Mouse (Mus musculus): ENCODE measurements around the gene Calcoco2. TPM values are rescaled to one million over a fixed set of nuclear protein-coding genes. Genes with fewer than 3 reads are reported as not detected.

Gene Calcoco2
- polyA plus RNA-seq (2012; rRNA removed): 0.08 TPM in 1 of 2 replicates, not detected in the other

- H3K27me3 ChIP-seq (ENCODE audit: control insufficient read depth, insufficient read depth, low read length): no peaks in the 10 kb centered on the region
- no peak within 1 kb of the TSS for H3K4me3 ChIP-seq (replicated peaks; ENCODE audit: insufficient read depth, low read depth, low read length)
- DNase-seq: no peak
- no peak within 1 kb of the TSS for H3K27ac ChIP-seq (ENCODE audit: insufficient read depth, low read length)
- no peaks in the 10 kb centered on the region for H3K4me1 ChIP-seq (ENCODE audit: control insufficient read depth, insufficient read depth, low read length)
- WGBS: 45% methylated on average over 14 of the region's 14 CpGs
- TF ChIP-seq CTCF (IDR thresholded peaks at IDR 0.05; ENCODE audit: borderline replicate concordance, insufficient read depth, low read depth, low read length) (no peak), POLR2A (IDR thresholded peaks at IDR 0.05; ENCODE audit: borderline replicate concordance, insufficient read depth, low read length) (no peak)
Measured at GRCm38 (mm10) chr11:96111751-96112150, at the start of gene Calcoco2. TSS of gene Calcoco2 (minus strand) at chr11:96111964.

- no peak for DNase-seq
- Histone ChIP-seq H3K27me3 (ENCODE audit: control insufficient read depth, insufficient read depth, low read length) (peaks cover 2% of the 10 kb centered on the region; the same call in 1 of the 2 replicates), H3K27ac (ENCODE audit: insufficient read depth, low read length) (no peak overlapping the region), H3K4me3 (replicated peaks; ENCODE audit: insufficient read depth, low read depth, low read length) (no peak overlapping the region), H3K4me1 (ENCODE audit: control insufficient read depth, insufficient read depth, low read length) (no peaks in the 10 kb centered on the region)
- no peak for TF ChIP-seq POLR2A (IDR thresholded peaks at IDR 0.05; ENCODE audit: borderline replicate concordance, insufficient read depth, low read length)
- TF ChIP-seq CTCF (IDR thresholded peaks at IDR 0.05; ENCODE audit: borderline replicate concordance, insufficient read depth, low read depth, low read length): no peak
- WGBS: 73% methylated on average over 6 of the region's 6 CpGs
Measured at GRCm38 (mm10) chr11:96147471-96147870, 35.7 kb upstream of the Calcoco2 start.

DNA sequence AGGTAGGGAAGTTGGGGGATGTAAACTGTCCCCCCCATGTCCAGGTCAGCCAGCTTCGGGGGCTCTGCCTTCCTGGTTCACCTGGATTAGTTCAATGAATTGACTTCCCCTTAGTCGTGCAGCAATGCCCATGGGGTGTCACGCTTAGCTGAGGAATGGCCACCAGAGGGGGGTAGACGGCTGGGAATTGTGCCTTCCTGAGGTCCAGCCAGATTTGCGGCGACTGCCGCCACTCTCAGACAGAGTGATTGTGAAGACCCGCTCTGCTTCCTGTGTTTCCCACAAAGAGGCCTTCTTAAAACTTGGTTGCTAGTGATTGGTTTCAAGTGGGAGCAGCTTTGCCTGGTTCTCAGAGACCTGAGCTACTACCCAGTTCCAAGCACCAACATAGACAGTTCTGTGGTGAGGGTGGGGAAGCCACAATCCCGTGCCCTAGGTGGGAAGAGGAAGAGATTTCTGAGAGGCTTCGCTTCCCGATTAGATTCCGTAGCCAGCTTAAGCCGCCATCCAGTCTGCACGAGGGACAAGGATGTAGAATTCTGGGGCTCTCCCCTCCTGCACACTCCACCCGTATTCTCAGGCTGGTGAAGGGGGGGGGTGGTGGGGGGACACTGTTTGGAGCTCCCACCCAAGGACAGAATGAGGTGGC lies 34.0 kb upstream of the Calcoco2 start:
- peak; percentile 57; the same call in 1 of the 2 replicates for TF ChIP-seq CTCF (IDR thresholded peaks at IDR 0.05; ENCODE audit: borderline replicate concordance, insufficient read depth, low read depth, low read length)
- TF ChIP-seq POLR2A (IDR thresholded peaks at IDR 0.05; ENCODE audit: borderline replicate concordance, insufficient read depth, low read length): no peak
- WGBS: 4% methylated on average over 15 of the region's 15 CpGs
- Histone ChIP-seq H3K4me1 (ENCODE audit: control insufficient read depth, insufficient read depth, low read length) (no peaks in the 10 kb centered on the region), H3K4me3 (replicated peaks; ENCODE audit: insufficient read depth, low read depth, low read length) (no peak overlapping the region), H3K27me3 (ENCODE audit: control insufficient read depth, insufficient read depth, low read length) (peaks cover 2% of the 10 kb centered on the region; the same call in 1 of the 2 replicates), H3K27ac (ENCODE audit: insufficient read depth, low read length) (no peak overlapping the region)
- peak; percentile 15 to 31 for DNase-seq

DNA sequence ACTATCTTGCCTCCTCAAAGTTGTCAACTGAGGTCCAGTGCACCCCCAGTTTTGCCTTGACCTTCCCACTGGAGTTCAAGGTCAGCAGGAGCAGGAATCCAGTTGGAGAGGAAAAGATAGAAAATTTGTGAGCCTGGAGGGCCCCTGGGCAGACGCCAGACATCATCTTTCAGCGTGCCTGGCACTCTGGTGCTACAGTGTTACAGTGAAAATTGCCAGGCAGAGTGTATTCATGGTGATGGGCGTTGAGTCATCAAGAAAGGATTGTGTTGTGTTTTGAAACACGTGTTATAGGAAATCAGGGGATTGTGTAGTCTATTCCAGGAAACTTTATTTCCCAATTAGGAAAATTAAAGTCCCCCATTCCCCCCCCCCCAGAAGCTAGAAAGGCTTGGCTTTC lies 32.0 kb upstream of the Calcoco2 start:
- TF ChIP-seq POLR2A (IDR thresholded peaks at IDR 0.05; ENCODE audit: borderline replicate concordance, insufficient read depth, low read length): no peak
- TF ChIP-seq CTCF (IDR thresholded peaks at IDR 0.05; ENCODE audit: borderline replicate concordance, insufficient read depth, low read depth, low read length): no peak
- WGBS: 36% methylated on average over 4 of the region's 4 CpGs
- DNase-seq: no peak
- Histone ChIP-seq H3K27me3 (ENCODE audit: control insufficient read depth, insufficient read depth, low read length) (peaks cover 2% of the 10 kb centered on the region; the same call in 1 of the 2 replicates), H3K27ac (ENCODE audit: insufficient read depth, low read length) (no peak overlapping the region), H3K4me1 (ENCODE audit: control insufficient read depth, insufficient read depth, low read length) (no peaks in the 10 kb centered on the region), H3K4me3 (replicated peaks; ENCODE audit: insufficient read depth, low read depth, low read length) (no peak overlapping the region)

- H3K4me1 ChIP-seq (ENCODE audit: control insufficient read depth, insufficient read depth, low read length): no peaks in the 10 kb centered on the region
- WGBS: 42% methylated on average over 4 of the region's 4 CpGs
- H3K27ac ChIP-seq (ENCODE audit: insufficient read depth, low read length): no peak overlapping the region
- no peaks in the 10 kb centered on the region; the same call in 1 of the 2 replicates for H3K27me3 ChIP-seq (ENCODE audit: control insufficient read depth, insufficient read depth, low read length)
- TF ChIP-seq CTCF (IDR thresholded peaks at IDR 0.05; ENCODE audit: borderline replicate concordance, insufficient read depth, low read depth, low read length): no peak
- no peak for TF ChIP-seq POLR2A (IDR thresholded peaks at IDR 0.05; ENCODE audit: borderline replicate concordance, insufficient read depth, low read length)
- no peak overlapping the region for H3K4me3 ChIP-seq (replicated peaks; ENCODE audit: insufficient read depth, low read depth, low read length)
- no peak for DNase-seq
Measured at GRCm38 (mm10) chr11:96140726-96141175, 29.0 kb upstream of the Calcoco2 start.

DNA sequence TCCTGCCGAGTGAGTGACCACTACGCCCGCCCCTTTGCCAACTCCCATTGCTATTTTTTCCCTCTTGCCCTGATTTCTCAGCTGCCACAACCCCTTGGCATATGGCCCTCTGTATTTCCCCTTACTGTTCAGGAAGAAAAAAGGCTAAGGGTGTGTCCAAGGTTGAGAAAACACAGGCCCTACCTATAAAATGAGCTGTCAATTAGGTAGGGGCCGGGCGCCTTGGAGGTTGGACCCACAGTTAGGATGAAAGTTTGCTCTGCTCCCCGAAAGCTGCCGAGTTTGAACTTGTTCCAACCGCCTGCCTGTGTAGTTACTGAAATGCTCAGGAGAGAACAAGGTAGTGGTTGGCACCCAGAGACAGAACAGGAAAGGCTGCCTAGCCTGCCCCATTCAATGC lies 24.1 kb upstream of the Calcoco2 start:
- no peaks in the 10 kb centered on the region; the same call in 1 of the 2 replicates for H3K27me3 ChIP-seq (ENCODE audit: control insufficient read depth, insufficient read depth, low read length)
- no peak for DNase-seq
- TF ChIP-seq CTCF (IDR thresholded peaks at IDR 0.05; ENCODE audit: borderline replicate concordance, insufficient read depth, low read depth, low read length) (no peak), POLR2A (IDR thresholded peaks at IDR 0.05; ENCODE audit: borderline replicate concordance, insufficient read depth, low read length) (no peak)
- WGBS: 77% methylated on average over 8 of the region's 8 CpGs
- H3K4me3 ChIP-seq (replicated peaks; ENCODE audit: insufficient read depth, low read depth, low read length): no peak overlapping the region
- no peak overlapping the region for H3K27ac ChIP-seq (ENCODE audit: insufficient read depth, low read length)
- no peaks in the 10 kb centered on the region for H3K4me1 ChIP-seq (ENCODE audit: control insufficient read depth, insufficient read depth, low read length)

DNA sequence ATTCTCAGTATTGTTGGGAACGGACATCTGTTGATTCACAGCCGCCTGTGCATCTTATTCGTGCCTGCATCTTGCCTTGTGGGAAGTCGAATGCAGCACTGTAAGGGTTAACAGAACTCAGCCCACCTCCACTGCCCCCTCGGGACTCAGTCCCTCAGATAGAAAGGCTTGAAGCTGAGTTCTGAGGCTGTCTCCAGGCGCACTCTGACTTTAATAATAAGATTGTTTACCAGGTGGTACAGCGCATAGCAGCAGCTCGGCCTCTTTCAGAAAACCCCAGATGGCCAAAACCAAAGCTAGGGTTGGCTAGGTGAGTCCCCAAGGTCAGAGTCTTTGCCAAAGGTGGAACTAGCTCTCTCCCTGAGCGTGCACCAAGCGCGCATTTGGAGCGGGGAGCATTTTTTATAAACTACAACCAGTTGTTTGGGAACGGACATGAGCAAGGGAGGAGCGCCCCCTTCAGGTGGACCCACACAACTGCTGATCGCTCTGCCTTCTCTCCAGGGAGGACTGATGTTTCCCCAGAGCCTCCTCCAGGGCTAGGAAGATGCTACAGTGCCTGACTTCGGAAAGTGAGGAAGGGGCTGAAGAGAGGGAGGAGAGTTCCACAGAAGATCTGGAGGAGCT lies 21.6 kb upstream of the Calcoco2 start, which contains the start of gene Ttll6:
TSS of gene Ttll6 (plus strand) at position 548 of the 627 bp plus-strand sequence.
- Histone ChIP-seq H3K4me3 (replicated peaks; ENCODE audit: insufficient read depth, low read depth, low read length) (no peak within 1 kb of the TSS), H3K27ac (ENCODE audit: insufficient read depth, low read length) (no peak within 1 kb of the TSS), H3K27me3 (ENCODE audit: control insufficient read depth, insufficient read depth, low read length) (no peaks in the 10 kb centered on the region; the same call in 1 of the 2 replicates), H3K4me1 (ENCODE audit: control insufficient read depth, insufficient read depth, low read length) (no peaks in the 10 kb centered on the region)
- 14% methylated on average over 16 of the region's 16 CpGs for WGBS
- peak; percentile 17 to 38 for DNase-seq
- TF ChIP-seq CTCF (IDR thresholded peaks at IDR 0.05; ENCODE audit: borderline replicate concordance, insufficient read depth, low read depth, low read length): peak; percentile 62
- TF ChIP-seq POLR2A (IDR thresholded peaks at IDR 0.05; ENCODE audit: borderline replicate concordance, insufficient read depth, low read length): no peak

All from cerebellum, adult 2 months (tissue).